Mouse (Mus musculus) liver, embryonic 14.5 days (tissue): ENCODE data around the gene Lenep. TPM values are rescaled to one million over a fixed set of nuclear protein-coding genes. Genes with fewer than 3 reads are reported as not detected.

Source experiments
- ATAC-seq: fragments of 200-750 bp; cut with Nextera tagmentation; 2 replicates; pipeline ENCODE4 v1.8.0; 2017; ENCODE audit warnings: moderate number of reproducible peaks, mild to moderate bottlenecking, moderate library complexity; ENCODE audit not compliant: insufficient read depth
- DNase-seq, 3 experiments: peaks; one replicate each; pipeline ENCODE4 v3.0.0-alpha.2; 2012 to 2013; ENCODE audit warnings: low read depth in 3 of 3, low spot score in 3 of 3
- H3K27ac ChIP-seq: fragments of 300-500 bp; sonication (generic); 2 replicates; pipeline ENCODE4 v1.5.1; 2014; ENCODE audit warnings: moderate library complexity, mild to moderate bottlenecking, control low read depth, inconsistent platforms
- H3K27me3 ChIP-seq: fragments of 300-500 bp; sonication (generic); 2 replicates; pipeline ENCODE4 v1.6.1; 2014; ENCODE audit warnings: mild to moderate bottlenecking, low read length, moderate library complexity; ENCODE audit not compliant: control insufficient read depth, insufficient read depth
- H3K36me3 ChIP-seq: fragments of 300-500 bp; sonication (generic); replicated peaks from 2 replicates; pipeline ENCODE4 v1.6.1; 2014; ENCODE audit warnings: low read depth; ENCODE audit not compliant: control insufficient read depth, insufficient read depth
- H3K4me1 ChIP-seq, 2 experiments: fragments of 200-500 bp in 1 of 2; fragments of 300-500 bp in 1 of 2; sonication (generic) in 1 of 2; replicated peaks; 2 replicates each; pipeline ENCODE4 v1.6.1; 2012 to 2014; ENCODE audit warnings: antibody characterized with exemption in 1 of 2, inconsistent platforms in 1 of 2, low read length in 1 of 2; ENCODE audit not compliant: control insufficient read depth in 2 of 2, insufficient read depth in 2 of 2
- H3K4me2 ChIP-seq: fragments of 300-500 bp; sonication (generic); 2 replicates; pipeline ENCODE4 v1.6.1; 2014; ENCODE audit warnings: low read depth, mild to moderate bottlenecking, control low read depth, moderate library complexity
- H3K4me3 ChIP-seq, 2 experiments: fragments of 200-500 bp in 1 of 2; fragments of 300-500 bp in 1 of 2; sonication (generic) in 1 of 2; 2 replicates each; pipeline ENCODE4 v1.5.1; 2012 to 2014; ENCODE audit warnings: low read depth in 2 of 2, low read length in 2 of 2, mild to moderate bottlenecking in 2 of 2, control low read depth in 1 of 2, inconsistent platforms in 1 of 2, moderate library complexity in 1 of 2; ENCODE audit not compliant: insufficient read depth in 1 of 2
- H3K9ac ChIP-seq: fragments of 300-500 bp; sonication (generic); replicated peaks from 2 replicates; pipeline ENCODE4 v1.6.1; 2014; ENCODE audit warnings: mild to moderate bottlenecking, control low read depth, moderate library complexity
- H3K9me3 ChIP-seq: fragments of 300-500 bp; sonication (generic); 2 replicates; pipeline ENCODE4 v1.6.1; 2016; ENCODE audit warnings: low read length, mixed read lengths; ENCODE audit not compliant: control insufficient read depth
- CTCF ChIP-seq: IDR thresholded peaks from 2 replicates; pipeline ENCODE4 v1.5.1; 2016; ENCODE audit warnings: antibody characterized with exemption, low read depth, control low read depth
- EP300 ChIP-seq: IDR thresholded peaks from 2 replicates; pipeline ENCODE4 v1.6.1; 2016; ENCODE audit warnings: antibody characterized with exemption, low read depth
- WGBS: fragments of 180-500 bp; shearing (Covaris S2); extraction: QIAGEN DNeasy Blood & Tissue Kit; methylation state at CpG from one replicate; pipeline ENCODE4 v1.1.7; 2014; ENCODE audit not compliant: insufficient replicate concordance; 5-methylcytosine and 5-hydroxymethylcytosine counted together
- polyA plus RNA-seq, 2 experiments: library from polyadenylated mRNA; depleted of rRNA in 1 of 2; stranded (reverse) in 1 of 2; unstranded in 1 of 2; fragments of >200 nt; fragmentation: Nextera tagmentation in 1 of 2; extraction: Ambion mirVana in 1 of 2; gene quantifications; 2 replicates each; pipeline versions ENCODE4 v1.2.1 to v1.2.3; 2012 to 2014

Lenep gene
- polyA plus RNA-seq, 2 experiments, result 0.76 TPM; not detected in 1

- DNase-seq (no peak), ATAC-seq (no peak)
- peaks cover 4 to 6% of the 10 kb centered on the region in 2 experiments for H3K4me1 ChIP-seq
- TF ChIP-seq CTCF (no peak), EP300 (no peak)
- H3K9ac ChIP-seq, result no peak overlapping the region
- peaks cover 11% of the 10 kb centered on the region for H3K36me3 ChIP-seq
- H3K9me3 ChIP-seq, result no peaks in the 10 kb centered on the region
- no peak overlapping the region for H3K27ac ChIP-seq
- H3K4me3 ChIP-seq, result no peak overlapping the region
- no peak overlapping the region for H3K4me2 ChIP-seq
- H3K27me3 ChIP-seq, result no peaks in the 10 kb centered on the region
- 78% methylated on average over 3 of the region's 3 CpGs for WGBS
These were observed 7.1 kb upstream of the Lenep start for GRCm38 (mm10) chr3:89409701-89410100.

DNA sequence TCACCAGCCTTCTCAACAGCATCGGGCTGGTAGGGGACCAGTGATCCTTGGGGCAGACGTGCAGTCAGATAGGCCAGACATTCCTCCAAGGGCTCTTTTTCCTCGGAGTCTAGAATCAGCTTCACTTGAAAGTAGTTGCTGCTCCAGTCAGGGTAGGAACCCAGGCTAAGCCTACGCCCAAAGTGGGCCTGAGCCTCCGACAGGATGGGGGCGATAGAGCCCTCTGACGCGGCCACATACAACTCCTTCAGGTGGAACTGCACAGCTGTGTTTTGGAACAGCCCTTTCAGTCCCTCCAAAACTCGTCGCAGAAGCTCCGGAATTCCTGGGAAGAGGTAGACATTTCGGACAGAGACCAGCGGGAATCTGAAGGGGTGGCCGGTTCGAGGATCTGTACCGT lies 5.9 kb upstream of the Lenep start:
- Histone ChIP-seq H3K9ac (no peak overlapping the region), H3K4me1 (peaks cover 4 to 6% of the 10 kb centered on the region in 2 experiments), H3K27me3 (no peaks in the 10 kb centered on the region), H3K9me3 (no peaks in the 10 kb centered on the region), H3K36me3 (peaks cover 2% of the 10 kb centered on the region; the same call in 1 of the 2 replicates), H3K4me2 (no peak overlapping the region), H3K4me3 (no peak overlapping the region), H3K27ac (no peak overlapping the region)
- TF ChIP-seq EP300 (no peak), CTCF (no peak)
- DNase-seq, result no peak
- 75% methylated on average over 16 of the region's 16 CpGs for WGBS
- no peak for ATAC-seq

GRCm38 (mm10) chr3:89406887-89407286 lies 4.3 kb upstream of the Lenep start:
- 84% methylated on average over 6 of the region's 6 CpGs for WGBS
- Histone ChIP-seq H3K4me3 (no peak overlapping the region), H3K27ac (no peak overlapping the region), H3K36me3 (0 out of 2 replicates have a peak, but pooled peaks cover 2% of the 10 kb centered on the region), H3K4me2 (no peak overlapping the region), H3K27me3 (no peaks in the 10 kb centered on the region), H3K9ac (no peak overlapping the region), H3K9me3 (no peaks in the 10 kb centered on the region), H3K4me1 (peaks cover 4 to 5% of the 10 kb centered on the region in 2 experiments)
- DNase-seq (no peak), ATAC-seq (no peak)
- TF ChIP-seq CTCF (no peak), EP300 (no peak)

DNA sequence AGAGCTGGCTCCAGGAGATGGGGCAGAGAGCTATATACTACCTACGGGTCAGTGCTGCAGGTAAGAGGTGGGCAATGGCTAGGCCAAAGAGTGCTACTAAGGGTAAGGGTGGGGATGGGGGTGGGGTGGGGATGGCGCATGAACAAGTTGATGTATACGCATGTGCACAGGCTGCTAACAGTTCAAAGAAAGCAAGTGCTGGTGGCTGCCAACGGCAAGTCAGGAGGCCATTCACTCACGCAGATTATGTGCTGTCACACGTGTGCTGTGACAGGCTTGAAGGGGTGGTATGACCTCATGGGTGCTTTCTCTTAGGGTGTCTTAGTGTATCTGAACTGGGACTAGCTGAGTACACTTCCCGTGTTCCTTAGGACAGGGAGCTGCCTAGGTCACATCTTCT lies 1.3 kb downstream of the Lenep start:
- H3K4me2 ChIP-seq, result no peak overlapping the region
- no peak overlapping the region for H3K9ac ChIP-seq
- H3K4me1 ChIP-seq, result peaks cover 0 to 6% of the 10 kb centered on the region in 2 experiments; a peak in 1 of 4 replicates
- ATAC-seq, result no peak
- TF ChIP-seq EP300, result no peak
- TF ChIP-seq CTCF, result no peak
- no peak overlapping the region for H3K27ac ChIP-seq
- H3K9me3 ChIP-seq, result no peaks in the 10 kb centered on the region
- WGBS, result 80% methylated on average over 7 of the region's 7 CpGs
- no peak for DNase-seq
- H3K36me3 ChIP-seq, result 0 out of 2 replicates have a peak, but pooled peaks cover 2% of the 10 kb centered on the region
- H3K27me3 ChIP-seq, result no peaks in the 10 kb centered on the region
- H3K4me3 ChIP-seq, result no peak overlapping the region

GRCm38 (mm10) chr3:89396654-89397005 lies 6.0 kb downstream of the Lenep start:
- DNase-seq, result no peak
- H3K27ac ChIP-seq, result no peak overlapping the region
- H3K27me3 ChIP-seq, result peaks cover 17% of the 10 kb centered on the region
- no peak for ATAC-seq
- no peaks in the 10 kb centered on the region for H3K36me3 ChIP-seq
- H3K4me1 ChIP-seq, result peaks cover 9 to 16% of the 10 kb centered on the region in 2 experiments
- no peak for TF ChIP-seq EP300
- TF ChIP-seq CTCF, result no peak
- H3K4me3 ChIP-seq, result peak overlapping the region in 1 of 2 experiments; percentile 61; a peak in 2 of 4 replicates
- peak overlapping the region; percentile 98 for H3K4me2 ChIP-seq
- peak overlapping the region; percentile 66 for H3K9ac ChIP-seq
- under 1% methylated on average over 4 of the region's 4 CpGs for WGBS
- no peaks in the 10 kb centered on the region for H3K9me3 ChIP-seq
